Mouse (Mus musculus) embryonic fibroblast, embryonic 13.5 days (primary cell): ENCODE data around the gene Il2ra.

Experiments
- CTCF ChIP-seq: IDR thresholded peaks from 2 replicates; pipeline ENCODE4 v1.5.1; 2011; ENCODE audit warnings: mild to moderate bottlenecking, control low read depth, low read length, moderate library complexity, borderline replicate concordance; ENCODE audit not compliant: insufficient read depth
- POLR2A ChIP-seq: IDR thresholded peaks from 2 replicates; pipeline ENCODE4 v1.6.1; 2011; ENCODE audit warnings: low read depth, mild to moderate bottlenecking, control low read depth, low read length, moderate library complexity

- no peak for TF ChIP-seq POLR2A
- TF ChIP-seq CTCF: no peak
Observed at GRCm38 (mm10) chr2:11644057-11644456, 1.4 kb downstream of the Il2ra start.
